Mouse (Mus musculus) bone marrow, adult 2 months (tissue): ENCODE data around the gene Ccl1.

Experiments
- CTCF ChIP-seq: fragments of 200-500 bp; IDR thresholded peaks from 2 replicates; pipeline ENCODE4 v1.5.1; 2011; ENCODE audit warnings: low read length, control low read depth; ENCODE audit not compliant: control insufficient read depth, insufficient read depth
- POLR2A ChIP-seq: fragments of 200-500 bp; IDR thresholded peaks from 2 replicates; pipeline ENCODE4 v1.6.1; 2011; ENCODE audit warnings: low read depth, mild to moderate bottlenecking, control low read depth, low read length, borderline replicate concordance; ENCODE audit not compliant: control insufficient read depth

GRCm38 (mm10) chr11:82233991-82234390 is 71.5 kb downstream of the Ccl1 start:
- no peak for TF ChIP-seq POLR2A
- TF ChIP-seq CTCF, result no peak
